Mouse (Mus musculus) embryonic fibroblast, embryonic 13.5 days (primary cell): ENCODE data around the gene Ccdc91.

Experiments used
- CTCF ChIP-seq: IDR thresholded peaks from 2 replicates; pipeline ENCODE4 v1.5.1; 2011; ENCODE audit warnings: mild to moderate bottlenecking, control low read depth, low read length, moderate library complexity, borderline replicate concordance; ENCODE audit not compliant: insufficient read depth
- POLR2A ChIP-seq: IDR thresholded peaks from 2 replicates; pipeline ENCODE4 v1.6.1; 2011; ENCODE audit warnings: low read depth, mild to moderate bottlenecking, control low read depth, low read length, moderate library complexity

- no peak for TF ChIP-seq CTCF
- TF ChIP-seq POLR2A: no peak
Measured at GRCm38 (mm10) chr6:147660718-147661117, 185.1 kb downstream of the Ccdc91 start.
